Mouse (Mus musculus): ENCODE data around the gene Ndst4.

GRCm38 (mm10) chr3:125690948-125691347 is 287.1 kb downstream of the Ndst4 start:
- no peak for TF ChIP-seq CTCF (IDR thresholded peaks at IDR 0.05; ENCODE audit: low read depth)
- no peak for TF ChIP-seq EP300 (IDR thresholded peaks at IDR 0.05; ENCODE audit: low read depth)
